In the genomic region with DNA sequence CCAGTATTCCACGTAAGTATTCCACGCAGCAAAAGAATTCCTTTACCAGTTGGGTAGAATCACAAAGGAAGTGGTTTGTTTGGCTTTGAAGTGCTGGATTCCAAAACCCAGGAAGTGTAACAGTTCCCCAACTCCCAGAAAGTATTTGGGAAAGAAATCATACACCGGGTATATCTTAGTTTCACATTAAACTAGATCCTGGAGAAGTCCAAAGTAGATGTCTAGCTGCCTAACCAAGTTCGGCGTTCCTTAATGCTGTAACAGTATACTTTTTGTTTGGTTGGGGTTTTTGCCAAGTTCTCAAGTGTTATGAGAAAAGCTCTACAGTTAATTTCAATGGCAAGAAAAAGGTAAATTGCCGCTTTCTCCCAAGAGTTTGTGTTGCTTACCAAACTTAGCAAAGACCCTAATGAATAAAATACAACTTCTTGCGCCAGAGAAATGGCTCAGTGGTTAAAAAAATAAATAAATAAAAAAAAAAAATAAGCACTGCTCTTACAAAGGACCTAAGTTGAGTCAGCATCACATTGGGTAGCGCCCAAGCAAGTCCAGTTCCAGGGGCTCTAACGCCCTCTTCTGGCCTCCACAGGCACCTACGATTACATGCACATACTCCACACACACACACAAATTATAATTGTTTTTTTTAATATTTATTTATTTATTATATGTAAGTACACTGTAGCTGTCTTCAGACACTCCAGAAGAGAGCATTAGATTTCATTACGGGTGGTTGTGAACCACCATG, we compare ENCODE assay signal across 8 mouse cellular contexts. TPM values are rescaled to one million over a fixed set of nuclear protein-coding genes. Genes with fewer than 3 reads are reported as not detected.
A peak's percentile ranks its signal among the peaks of the same experiment; 100 is the strongest.
DNase-seq lines count a peak whose midpoint lies in the region; ATAC-seq and TF ChIP-seq lines count a peak whose summit lies in the region.

No protein-coding gene starts in this region.

- DNase-seq in adrenal gland, postnatal 14 days: peak; percentile 76
- no peak for DNase-seq in adrenal gland, postnatal 10 days
- peak; percentile 86 for DNase-seq in MEL (ENCODE audit: low read depth, low spot score)
- no peak for DNase-seq in lung, adult 2 months
- DNase-seq in splenic B cell, adult 2 months (ENCODE audit: low read depth, low spot score): peak; percentile 55
- no peak for DNase-seq in urinary bladder, postnatal 10 days (ENCODE audit: low spot score)

- no peaks in the 10 kb centered on the region for H3K9me3 ChIP-seq in MEL (replicated peaks; ENCODE audit: insufficient read depth, low read length)
- no peaks in the 10 kb centered on the region; the same call in 1 of the 2 replicates for H3K9me3 ChIP-seq in forebrain, embryonic 12.5 days
- no peaks in the 10 kb centered on the region for H3K9me3 ChIP-seq in intestine, embryonic 15.5 days

- no peak for TF ChIP-seq POLR2A in MEL (IDR thresholded peaks at IDR 0.05; ENCODE audit: control insufficient read depth in 1 of 2, insufficient read depth in 1 of 2, low read depth in 1 of 2, low read length in 2 of 2, poor library complexity in 1 of 2)
- TF ChIP-seq POLR2A in lung, adult 2 months (IDR thresholded peaks at IDR 0.05; ENCODE audit: borderline replicate concordance, extremely low read depth, low read depth, low read length): no peak

- TF ChIP-seq EP300 in MEL (IDR thresholded peaks at IDR 0.05; ENCODE audit: low read depth in 1 of 2, low read length in 2 of 2): no peak

- peaks cover 2 to 19% of the 10 kb centered on the region in 2 experiments for H3K36me3 ChIP-seq in MEL (ENCODE audit: control insufficient read depth in 1 of 2, insufficient read depth in 2 of 2, low read length in 2 of 2)
- H3K36me3 ChIP-seq in forebrain, embryonic 12.5 days (replicated peaks): peaks cover 21% of the 10 kb centered on the region
- H3K36me3 ChIP-seq in intestine, embryonic 15.5 days: peaks cover 3% of the 10 kb centered on the region; the same call in 1 of the 2 replicates
- H3K36me3 ChIP-seq in splenic B cell, adult 2 months (ENCODE audit: control insufficient read depth, insufficient read depth, low read length, poor library complexity, severe bottlenecking): peaks cover 3% of the 10 kb centered on the region; the same call in 1 of the 2 replicates

- TF ChIP-seq CTCF in MEL (IDR thresholded peaks at IDR 0.05 in 2 of 3, conservative IDR thresholded peaks at IDR 0.05 in 1 of 3; ENCODE audit: control insufficient read depth in 1 of 3, insufficient read depth in 1 of 3, low read depth in 2 of 3, low read length in 3 of 3, poor library complexity in 1 of 3, severe bottlenecking in 1 of 3): peak; percentile 37 to 79 (median 69)
- TF ChIP-seq CTCF in lung, adult 2 months (IDR thresholded peaks at IDR 0.05; ENCODE audit: insufficient read depth, low read length): peak; percentile 55

- H3K27ac ChIP-seq in MEL (ENCODE audit: control insufficient read depth, low read depth, low read length): peak overlapping the region; percentile 72
- H3K27ac ChIP-seq in forebrain, embryonic 12.5 days: peak overlapping the region; percentile 97; the same call in 1 of the 2 replicates
- peak overlapping the region; percentile 98 for H3K27ac ChIP-seq in intestine, embryonic 15.5 days

- H3K4me1 ChIP-seq in MEL (ENCODE audit: control insufficient read depth in 1 of 2, insufficient read depth in 2 of 2, low read length in 2 of 2): peaks cover 7 to 13% of the 10 kb centered on the region in 2 experiments
- peaks cover 16% of the 10 kb centered on the region for H3K4me1 ChIP-seq in forebrain, embryonic 12.5 days
- H3K4me1 ChIP-seq in intestine, embryonic 15.5 days (replicated peaks): peaks cover 9% of the 10 kb centered on the region; the same call in 1 of the 2 replicates
- peaks cover 2% of the 10 kb centered on the region for H3K4me1 ChIP-seq in lung, adult 2 months (ENCODE audit: control insufficient read depth, insufficient read depth, low read length)

- WGBS in forebrain, embryonic 12.5 days: 46% methylated on average over 11 of the region's 11 CpGs
- WGBS in intestine, embryonic 15.5 days: 41% methylated on average over 11 of the region's 11 CpGs
- WGBS in lung, adult 2 months: 31% methylated on average over 11 of the region's 11 CpGs

- TF ChIP-seq RAD21 in MEL (IDR thresholded peaks at IDR 0.05; ENCODE audit: low read depth, low read length): peak; percentile 76

- ATAC-seq in forebrain, embryonic 12.5 days (ENCODE audit: low FRiP score): no peak
- no peak for ATAC-seq in intestine, embryonic 15.5 days

- H3K27me3 ChIP-seq in MEL (ENCODE audit: control insufficient read depth in 1 of 2, insufficient read depth in 2 of 2, low read length in 2 of 2): no peaks in the 10 kb centered on the region
- H3K27me3 ChIP-seq in forebrain, embryonic 12.5 days: no peaks in the 10 kb centered on the region
- no peaks in the 10 kb centered on the region for H3K27me3 ChIP-seq in intestine, embryonic 15.5 days (replicated peaks)
- H3K27me3 ChIP-seq in splenic B cell, adult 2 months (ENCODE audit: control insufficient read depth, insufficient read depth, low read length, poor library complexity, severe bottlenecking): no peaks in the 10 kb centered on the region

- peak overlapping the region; percentile 98 for H3K9ac ChIP-seq in MEL (ENCODE audit: control insufficient read depth, low read depth, low read length, poor library complexity, severe bottlenecking)
- H3K9ac ChIP-seq in forebrain, embryonic 12.5 days: peak overlapping the region; percentile 98; the same call in 1 of the 2 replicates
- peak overlapping the region; percentile 93 for H3K9ac ChIP-seq in intestine, embryonic 15.5 days

- peak overlapping the region; percentile 75 for H3K4me2 ChIP-seq in forebrain, embryonic 12.5 days
- H3K4me2 ChIP-seq in intestine, embryonic 15.5 days (replicated peaks): peak overlapping the region; percentile 74

- H3K4me3 ChIP-seq in MEL (ENCODE audit: control insufficient read depth in 1 of 2, insufficient read depth in 1 of 2, low read depth in 2 of 2, low read length in 2 of 2): peak overlapping the region; percentile 76 to 87
- peak overlapping the region; percentile 92 for H3K4me3 ChIP-seq in forebrain, embryonic 12.5 days (replicated peaks)
- peak overlapping the region; percentile 91 for H3K4me3 ChIP-seq in intestine, embryonic 15.5 days (replicated peaks)
- H3K4me3 ChIP-seq in lung, adult 2 months (replicated peaks; ENCODE audit: extremely low read depth, low read depth, low read length): peak overlapping the region; percentile 99

- peaks cover 28% of the 10 kb centered on the region for H3K79me2 ChIP-seq in MEL (ENCODE audit: control insufficient read depth, insufficient read depth, low read length, poor library complexity)

TF ChIP-seq in MEL, 35 proteins besides CTCF, POLR2A, EP300 and RAD21 (continues in another document):
- TF ChIP-seq MAZ (IDR thresholded peaks at IDR 0.05; ENCODE audit: low read depth, low read length): 0 out of 2 replicates have a peak, but pooled peaks have one; percentile 35
- no peak for TF ChIP-seq MEF2A (IDR thresholded peaks at IDR 0.05; ENCODE audit: extremely low read depth, insufficient replicate concordance, low read depth, low read length, poor library complexity, severe bottlenecking)
- TF ChIP-seq MAFK (IDR thresholded peaks at IDR 0.05; ENCODE audit: borderline replicate concordance, low read depth, low read length): peak; percentile 64; the same call in 1 of the 2 replicates
- peak; percentile 86 for TF ChIP-seq ZNF384 (IDR thresholded peaks at IDR 0.05; ENCODE audit: low read depth, low read length)
- TF ChIP-seq HCFC1 (IDR thresholded peaks at IDR 0.05; ENCODE audit: low read depth, low read length): peak; percentile 36; the same call in 1 of the 2 replicates
- peak; percentile 42; the same call in 1 of the 2 replicates for TF ChIP-seq ETS1 (IDR thresholded peaks at IDR 0.05; ENCODE audit: low read depth, low read length)
- TF ChIP-seq MXI1 (IDR thresholded peaks at IDR 0.05; ENCODE audit: low read depth, low read length): peak; percentile 42
- TF ChIP-seq ZC3H11A (IDR thresholded peaks at IDR 0.05; ENCODE audit: low read depth, low read length): peak; percentile 78
- TF ChIP-seq SIN3A (IDR thresholded peaks at IDR 0.05; ENCODE audit: low read length): 0 out of 2 replicates have a peak, but pooled peaks have one; percentile 44
- TF ChIP-seq RCOR1 (IDR thresholded peaks at IDR 0.05; ENCODE audit: low read depth, low read length): no peak; the same call in none of the 2 replicates
- TF ChIP-seq ELF1 (IDR thresholded peaks at IDR 0.05; ENCODE audit: low read depth, low read length): no peak
- TF ChIP-seq SMC3 (IDR thresholded peaks at IDR 0.05; ENCODE audit: low read depth, low read length): peak; percentile 67

RNA-seq across cellular contexts. Expression of a gene that starts 0.9 kb away (rescaled TPM):
- total RNA-seq in adrenal gland, postnatal 14 days (2021): 88.5 and 102 TPM in 2 replicates
- total RNA-seq in adrenal gland, postnatal 10 days (2021): 10 to 100 TPM; 83.9 to 84.3 TPM
- 68.8 and 75.3 TPM in 2 replicates for total RNA-seq in MEL (2012; rRNA removed)
- 10 to 100 TPM in 1 of 2 experiments, not detected in 1; 63.1 TPM for polyA plus RNA-seq in MEL (2012; ENCODE audit: insufficient read depth in 1 of 2, insufficient read length in 2 of 2, low read depth in 1 of 2, low replicate concordance in 2 of 2, missing spikeins in 1 of 2)
- 71.1 and 77.4 TPM in 2 replicates for polyA plus RNA-seq in forebrain, embryonic 12.5 days (2016; fragmentation: Nextera tagmentation; extraction: Ambion mirVana)
- polyA plus RNA-seq in intestine, embryonic 15.5 days (2015; fragmentation: Nextera tagmentation; extraction: Ambion mirVana): 73.1 and 75.9 TPM in 2 replicates
- 18.2 and 23.3 TPM in 2 replicates for polyA plus RNA-seq in lung, adult 2 months (2012; rRNA removed)

RNA-seq across cellular contexts. Expression of a gene that starts 27.5 kb away (rescaled TPM):
- 89.7 and 95.2 TPM in 2 replicates for total RNA-seq in adrenal gland, postnatal 14 days (2021)
- 100 to 1,000 TPM in 1 of 2 experiments, 10 to 100 TPM in 1; 88.2 to 100 TPM for total RNA-seq in adrenal gland, postnatal 10 days (2021)
- 113 and 121 TPM in 2 replicates for total RNA-seq in MEL (2012; rRNA removed)
- 100 to 1,000 TPM in 1 of 2 experiments, not detected in 1; 192 TPM for polyA plus RNA-seq in MEL (2012; ENCODE audit: insufficient read depth in 1 of 2, insufficient read length in 2 of 2, low read depth in 1 of 2, low replicate concordance in 2 of 2, missing spikeins in 1 of 2)
- 252 and 269 TPM in 2 replicates for polyA plus RNA-seq in forebrain, embryonic 12.5 days (2016; fragmentation: Nextera tagmentation; extraction: Ambion mirVana)
- polyA plus RNA-seq in intestine, embryonic 15.5 days (2015; fragmentation: Nextera tagmentation; extraction: Ambion mirVana): 257 and 282 TPM in 2 replicates
- polyA plus RNA-seq in lung, adult 2 months (2012; rRNA removed): 23.5 and 28.7 TPM in 2 replicates

RNA-seq across cellular contexts. Expression of a gene that starts 42.5 kb away (rescaled TPM):
- 35.5 and 38.1 TPM in 2 replicates for total RNA-seq in adrenal gland, postnatal 14 days (2021)
- 10 to 100 TPM; 34.1 to 36.6 TPM for total RNA-seq in adrenal gland, postnatal 10 days (2021)
- 28.2 and 29.0 TPM in 2 replicates for total RNA-seq in MEL (2012; rRNA removed)
- 10 to 100 TPM in 1 of 2 experiments, not detected in 1; 35.2 TPM for polyA plus RNA-seq in MEL (2012; ENCODE audit: insufficient read depth in 1 of 2, insufficient read length in 2 of 2, low read depth in 1 of 2, low replicate concordance in 2 of 2, missing spikeins in 1 of 2)
- polyA plus RNA-seq in forebrain, embryonic 12.5 days (2016; fragmentation: Nextera tagmentation; extraction: Ambion mirVana): 28.5 and 39.7 TPM in 2 replicates
- polyA plus RNA-seq in intestine, embryonic 15.5 days (2015; fragmentation: Nextera tagmentation; extraction: Ambion mirVana): 12.4 and 15.0 TPM in 2 replicates
- polyA plus RNA-seq in lung, adult 2 months (2012; rRNA removed): 5.1 and 5.9 TPM in 2 replicates

Comparison
In these comparisons a context has a peak if more than half of its experiments do, and no peak if none do; other contexts are left out.
1. DNase-seq: peak in adrenal gland, postnatal 14 days (single experiment), MEL (single experiment) and splenic B cell, adult 2 months (single experiment); none in adrenal gland, postnatal 10 days (single experiment), lung, adult 2 months (single experiment) and urinary bladder, postnatal 10 days (single experiment).
2. Peak in every context shown above with its lines, with median percentiles within 50 percentile points of each other: H3K27ac ChIP-seq, H3K4me3 ChIP-seq and H3K9ac ChIP-seq.